Mouse (Mus musculus): ENCODE measurements at regions not wholly inside any gene's neighbourhood (a gene's known extent, or its start where the extent isn't known, plus 50 kb on each side); places are given as distances from the start of the nearest gene placed in this dataset.

DNA sequence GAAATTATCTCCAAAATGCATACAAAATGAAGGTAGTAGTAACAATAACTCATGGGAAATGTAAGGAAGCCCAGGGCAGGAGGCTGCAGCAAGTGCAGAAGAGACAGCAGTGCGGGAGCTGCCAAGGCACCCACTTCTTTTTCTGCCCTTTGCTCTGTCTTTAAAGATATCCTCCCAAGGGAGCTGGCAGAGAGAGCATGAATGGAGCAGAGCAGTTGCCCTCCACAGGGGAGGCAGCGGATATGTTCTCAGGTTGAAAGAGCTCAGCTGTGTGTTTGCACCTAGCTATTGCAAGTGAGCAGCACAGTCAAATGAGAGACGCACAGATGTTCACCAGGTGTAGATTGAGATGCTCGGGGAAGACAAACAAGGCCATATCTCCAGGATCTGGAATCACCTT is 547.9 kb upstream of the Mgmt start:
- TF ChIP-seq CTCF (conservative IDR thresholded peaks at IDR 0.05; ENCODE audit: insufficient read depth, insufficient read length, low read depth, low read length) = no peak
- TF ChIP-seq POLR2A (IDR thresholded peaks at IDR 0.05; ENCODE audit: low read depth, low read length) = no peak
